Mouse (Mus musculus): ENCODE results near the gene Lrsam1. TPM values are rescaled to one million over a fixed set of nuclear protein-coding genes. Genes with fewer than 3 reads are reported as not detected.

Lrsam1 gene
- 2.7 TPM in 2 replicates for polyA plus RNA-seq (2015; fragmentation: Nextera tagmentation; extraction: Ambion mirVana)

GRCm38 (mm10) chr2:32961192-32961995, at the start of gene Lrsam1, which contains the start of gene Rpl12:
Gene Lrsam1 (minus strand): TSS chr2:32961614.
Gene Rpl12 (plus strand): TSS chr2:32961559.

GRCm38 (mm10) chr2:32981725-32982271, 20.4 kb upstream of the Lrsam1 start, which contains the start of gene Slc2a8:
Gene Slc2a8 (minus strand): TSS chr2:32982083.

GRCm38 (mm10) chr2:32875675-32876489, 85.5 kb downstream of the Lrsam1 start, which contains the start of gene Fam129b:
Gene Fam129b (plus strand): TSS chr2:32876114.

Other genes starting within 250 kb of the Lrsam1 start
- 71.1 and 76.8 TPM in 2 replicates for gene Cdk9, start 248.5 kb downstream of the Lrsam1 start, polyA plus RNA-seq (2015; fragmentation: Nextera tagmentation; extraction: Ambion mirVana)
- gene Sh2d3c, start 240.6 kb downstream of the Lrsam1 start, polyA plus RNA-seq (2015; fragmentation: Nextera tagmentation; extraction: Ambion mirVana), result 21.4 and 28.6 TPM in 2 replicates
- 0.41 TPM in 1 of 2 replicates, not detected in the other for gene 6330409D20Rik, start 220.6 kb downstream of the Lrsam1 start, polyA plus RNA-seq (2015; fragmentation: Nextera tagmentation; extraction: Ambion mirVana)
- gene Tor2a, start 204.4 kb downstream of the Lrsam1 start, polyA plus RNA-seq (2015; fragmentation: Nextera tagmentation; extraction: Ambion mirVana), result 23.5 and 29.9 TPM in 2 replicates
- 0.05 and 0.17 TPM in 2 replicates for gene Ttc16, start 186.0 kb downstream of the Lrsam1 start, polyA plus RNA-seq (2015; fragmentation: Nextera tagmentation; extraction: Ambion mirVana)
- 2.4 and 3.0 TPM in 2 replicates for gene Ptrh1, start 185.8 kb downstream of the Lrsam1 start, polyA plus RNA-seq (2015; fragmentation: Nextera tagmentation; extraction: Ambion mirVana)
- 0.12 and 0.37 TPM in 2 replicates for gene Cfap157, start 177.2 kb downstream of the Lrsam1 start, polyA plus RNA-seq (2015; fragmentation: Nextera tagmentation; extraction: Ambion mirVana)
- 5.5 and 6.8 TPM in 2 replicates for gene Stxbp1, start 114.4 kb downstream of the Lrsam1 start, polyA plus RNA-seq (2015; fragmentation: Nextera tagmentation; extraction: Ambion mirVana)
- 12.4 and 16.1 TPM in 2 replicates for gene Fam129b, start 85.5 kb downstream of the Lrsam1 start, polyA plus RNA-seq (2015; fragmentation: Nextera tagmentation; extraction: Ambion mirVana)
- 200 and 203 TPM in 2 replicates for gene Rpl12, start 55 bp downstream of the Lrsam1 start, polyA plus RNA-seq (2015; fragmentation: Nextera tagmentation; extraction: Ambion mirVana)
- gene Slc2a8, start 20.5 kb upstream of the Lrsam1 start, polyA plus RNA-seq (2015; fragmentation: Nextera tagmentation; extraction: Ambion mirVana), result 15.5 and 17.9 TPM in 2 replicates
- gene Garnl3, start 170.0 kb upstream of the Lrsam1 start, polyA plus RNA-seq (2015; fragmentation: Nextera tagmentation; extraction: Ambion mirVana), result 5.0 and 6.6 TPM in 2 replicates

All from spleen, postnatal 0 days (tissue).